Mouse (Mus musculus) embryonic facial prominence, embryonic 12.5 days (tissue): ENCODE data around the gene Homer3. TPM values are rescaled to one million over a fixed set of nuclear protein-coding genes. Genes with fewer than 3 reads are reported as not detected.

ENCODE experiments used
- ATAC-seq: fragments of 200-750 bp; cut with Nextera tagmentation; 2 replicates; pipeline ENCODE4 v1.8.0; 2017; ENCODE audit not compliant: insufficient number of reproducible peaks, insufficient read depth, low FRiP score, low TSS enrichment
- H3K27ac ChIP-seq: fragments of 300-500 bp; sonication (generic); 2 replicates; pipeline ENCODE4 v1.5.1; 2016; ENCODE audit warnings: mild to moderate bottlenecking
- H3K27me3 ChIP-seq: fragments of 300-500 bp; sonication (generic); 2 replicates; pipeline ENCODE4 v1.6.1; 2016; ENCODE audit warnings: mild to moderate bottlenecking, moderate library complexity
- H3K36me3 ChIP-seq: fragments of 300-500 bp; sonication (generic); 2 replicates; pipeline ENCODE4 v1.6.1; 2016; ENCODE audit warnings: mild to moderate bottlenecking
- H3K4me1 ChIP-seq: fragments of 300-500 bp; sonication (generic); 2 replicates; pipeline ENCODE4 v1.6.1; 2016
- H3K4me2 ChIP-seq: fragments of 300-500 bp; sonication (generic); replicated peaks from 2 replicates; pipeline ENCODE4 v1.6.1; 2016; ENCODE audit warnings: mild to moderate bottlenecking, moderate library complexity
- H3K4me3 ChIP-seq: fragments of 300-500 bp; sonication (generic); 2 replicates; pipeline ENCODE4 v1.5.1; 2016; ENCODE audit warnings: mild to moderate bottlenecking
- H3K9ac ChIP-seq: fragments of 300-500 bp; sonication (generic); 2 replicates; pipeline ENCODE4 v1.6.1; 2016; ENCODE audit warnings: mild to moderate bottlenecking, moderate library complexity
- H3K9me3 ChIP-seq: fragments of 300-500 bp; sonication (generic); 2 replicates; pipeline ENCODE4 v1.6.1; 2016; ENCODE audit warnings: mild to moderate bottlenecking, moderate library complexity
- WGBS: fragments of 180-500 bp; shearing (Covaris S2); methylation state at CpG from one replicate; pipeline ENCODE4 v1.1.7; 2016; 5-methylcytosine and 5-hydroxymethylcytosine counted together
- polyA plus RNA-seq: library from polyadenylated mRNA; unstranded; fragments of >200 nt; fragmentation: Nextera tagmentation; extraction: Ambion mirVana; gene quantifications from 2 replicates; pipeline ENCODE4 v1.2.1, GENCODE M21; 2016

The Homer3 gene
- polyA plus RNA-seq, 1 experiment from 2014 or later: 89.6 TPM

- no peaks in the 10 kb centered on the region for H3K27me3 ChIP-seq
- peaks cover 16% of the 10 kb centered on the region for H3K36me3 ChIP-seq
- no peak overlapping the region for H3K27ac ChIP-seq
- H3K4me2 ChIP-seq: no peak overlapping the region
- H3K4me3 ChIP-seq: no peak overlapping the region
- H3K9ac ChIP-seq: no peak overlapping the region
- WGBS: 87% methylated on average over 3 of the region's 3 CpGs
- no peaks in the 10 kb centered on the region for H3K4me1 ChIP-seq
- no peaks in the 10 kb centered on the region for H3K9me3 ChIP-seq
- no peak for ATAC-seq
Measured at GRCm38 (mm10) chr8:70323716-70324115, 41.1 kb downstream of the Homer3 start.

DNA sequence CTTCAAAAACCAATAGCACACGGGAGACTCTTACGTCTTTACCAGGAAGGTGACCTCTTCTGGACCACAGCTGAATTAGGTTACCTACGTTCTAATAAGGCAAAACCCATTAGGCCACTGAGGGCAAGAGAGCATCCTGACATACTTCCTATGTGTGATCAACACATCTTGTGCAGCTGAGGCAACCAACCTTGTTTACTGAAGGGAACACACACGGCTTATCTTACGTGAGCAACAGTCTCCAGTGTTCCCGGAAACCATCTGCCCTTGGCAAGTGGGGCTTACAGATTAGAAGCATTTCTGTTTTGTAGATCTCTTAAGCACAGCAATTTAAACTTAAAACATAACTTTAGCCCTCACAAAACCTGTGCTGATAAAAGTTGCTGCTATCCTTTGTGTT, 44.9 kb downstream of the Homer3 start:
- Histone ChIP-seq H3K4me2 (no peak overlapping the region), H3K9me3 (no peaks in the 10 kb centered on the region), H3K36me3 (peaks cover 27% of the 10 kb centered on the region), H3K27me3 (peaks cover 10% of the 10 kb centered on the region), H3K27ac (no peak overlapping the region), H3K9ac (no peak overlapping the region), H3K4me1 (peaks cover 23% of the 10 kb centered on the region), H3K4me3 (no peak overlapping the region)
- 93% methylated on average over 6 of the region's 6 CpGs for WGBS
- ATAC-seq: no peak

DNA sequence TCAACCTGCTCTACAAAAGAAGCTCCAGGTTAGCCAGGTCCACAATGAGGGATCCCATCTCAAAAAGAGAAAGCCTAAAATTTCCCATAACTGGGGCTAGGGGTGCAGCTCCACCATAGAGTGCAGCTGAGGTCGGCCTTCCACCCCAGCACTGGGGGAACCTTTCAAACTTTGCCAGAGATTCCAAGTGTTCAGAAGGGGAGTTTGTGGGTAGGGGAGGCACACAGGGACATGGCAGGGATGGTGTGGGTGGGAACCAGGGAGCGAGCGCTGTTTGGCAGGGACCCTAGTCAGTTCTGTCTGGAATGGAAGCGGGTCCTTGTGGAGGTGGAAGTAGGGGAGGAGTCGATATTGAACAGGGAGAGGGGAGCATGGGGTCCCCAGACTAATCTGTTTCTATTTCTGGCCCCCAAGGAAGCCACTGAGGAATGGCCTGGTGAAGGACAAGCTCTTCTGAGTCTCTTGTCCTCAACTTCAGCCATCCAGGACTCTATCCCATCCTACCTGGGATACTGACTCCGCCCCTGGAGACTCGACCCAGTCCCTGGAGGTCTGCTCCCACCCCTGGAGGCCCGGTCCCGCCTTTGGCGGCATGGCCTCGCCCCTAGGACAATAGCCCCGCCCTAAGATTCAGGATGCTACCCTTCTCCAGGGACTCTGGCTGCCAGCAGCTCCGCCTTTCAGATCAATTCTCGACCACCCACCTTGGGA, 46.7 kb downstream of the Homer3 start, which contains the start of gene Gdf1:
Gdf1 (plus strand) TSS at position 694 of the 711 bp plus-strand sequence.
- WGBS: 25% methylated on average over 14 of the region's 14 CpGs

GRCm38 (mm10) chr8:70329835-70330740, 47.5 kb downstream of the Homer3 start:
- peaks cover 23% of the 10 kb centered on the region for H3K4me1 ChIP-seq
- peak overlapping the region; percentile 34 for H3K4me2 ChIP-seq

More for the DNA sequence above, 46.7 kb downstream of the Homer3 start, which contains the start of gene Gdf1:
- peak within 1 kb of the TSS; percentile 11 for H3K4me3 ChIP-seq
- H3K4me2 ChIP-seq: peak within 1 kb of the TSS; percentile 34
- peak within 1 kb of the TSS; percentile 26 for H3K9ac ChIP-seq
- no peaks in the 10 kb centered on the region for H3K9me3 ChIP-seq
- H3K27ac ChIP-seq: no peak within 1 kb of the TSS
- H3K27me3 ChIP-seq: peaks cover 10% of the 10 kb centered on the region
- peaks cover 23% of the 10 kb centered on the region for H3K4me1 ChIP-seq
- no peak for ATAC-seq
- peaks cover 40% of the 10 kb centered on the region for H3K36me3 ChIP-seq

GRCm38 (mm10) chr8:70330741-70331364, 48.2 kb downstream of the Homer3 start:
- H3K27ac ChIP-seq: peak overlapping the region; percentile 30; the same call in 1 of the 2 replicates

More at GRCm38 (mm10) chr8:70329835-70330740, 47.5 kb downstream of the Homer3 start:
- Histone ChIP-seq H3K4me3 (peak overlapping the region; percentile 11), H3K27ac (no peak overlapping the region), H3K9ac (peak overlapping the region; percentile 26), H3K36me3 (peaks cover 48% of the 10 kb centered on the region), H3K27me3 (peaks cover 10% of the 10 kb centered on the region), H3K9me3 (no peaks in the 10 kb centered on the region)
- WGBS: 6% methylated on average over 45 of the region's 45 CpGs
- ATAC-seq: 0 out of 2 replicates have a peak, but pooled peaks have one; percentile 13

DNA sequence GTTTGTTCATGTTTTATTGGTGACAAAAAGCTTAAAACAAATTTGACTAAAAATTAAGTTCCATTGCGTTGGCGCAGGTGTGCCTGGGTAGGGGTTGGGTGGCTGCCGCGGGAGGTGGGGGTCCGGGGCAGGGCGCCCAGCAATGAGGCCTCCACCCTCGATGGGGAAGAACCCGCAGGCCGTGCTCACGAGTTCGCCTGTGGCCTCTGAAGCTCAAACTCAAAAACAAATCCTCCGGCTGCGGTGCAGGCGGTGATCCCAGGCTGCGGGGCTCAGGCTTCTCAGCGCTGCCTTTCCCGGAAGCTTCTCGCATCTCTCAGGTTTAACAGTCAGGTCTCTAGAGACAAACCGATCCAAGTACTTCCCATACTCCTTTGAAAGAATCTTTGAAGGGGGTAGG, 48.9 kb downstream of the Homer3 start:
- H3K4me1 ChIP-seq: peaks cover 23% of the 10 kb centered on the region
- 61% methylated on average over 19 of the region's 19 CpGs for WGBS
- peak overlapping the region; percentile 30; the same call in 1 of the 2 replicates for H3K27ac ChIP-seq
- H3K27me3 ChIP-seq: peaks cover 10% of the 10 kb centered on the region
- peak overlapping the region; percentile 34; the same call in 1 of the 2 replicates for H3K4me2 ChIP-seq
- H3K9me3 ChIP-seq: no peaks in the 10 kb centered on the region
- 0 out of 2 replicates have a peak overlapping the region, but pooled peaks have one; percentile 20 for H3K9ac ChIP-seq
- peaks cover 60% of the 10 kb centered on the region for H3K36me3 ChIP-seq
- no peak overlapping the region for H3K4me3 ChIP-seq
- no peak for ATAC-seq

More at GRCm38 (mm10) chr8:70330741-70331364, 48.2 kb downstream of the Homer3 start:
- Histone ChIP-seq H3K36me3 (peaks cover 54% of the 10 kb centered on the region), H3K4me3 (peak overlapping the region; percentile 11), H3K4me1 (peaks cover 23% of the 10 kb centered on the region), H3K4me2 (peak overlapping the region; percentile 34), H3K9me3 (no peaks in the 10 kb centered on the region), H3K9ac (0 out of 2 replicates have a peak overlapping the region, but pooled peaks have one; percentile 26), H3K27me3 (peaks cover 10% of the 10 kb centered on the region)
- 30% methylated on average over 53 of the region's 53 CpGs for WGBS
- ATAC-seq: peak; percentile 71

DNA sequence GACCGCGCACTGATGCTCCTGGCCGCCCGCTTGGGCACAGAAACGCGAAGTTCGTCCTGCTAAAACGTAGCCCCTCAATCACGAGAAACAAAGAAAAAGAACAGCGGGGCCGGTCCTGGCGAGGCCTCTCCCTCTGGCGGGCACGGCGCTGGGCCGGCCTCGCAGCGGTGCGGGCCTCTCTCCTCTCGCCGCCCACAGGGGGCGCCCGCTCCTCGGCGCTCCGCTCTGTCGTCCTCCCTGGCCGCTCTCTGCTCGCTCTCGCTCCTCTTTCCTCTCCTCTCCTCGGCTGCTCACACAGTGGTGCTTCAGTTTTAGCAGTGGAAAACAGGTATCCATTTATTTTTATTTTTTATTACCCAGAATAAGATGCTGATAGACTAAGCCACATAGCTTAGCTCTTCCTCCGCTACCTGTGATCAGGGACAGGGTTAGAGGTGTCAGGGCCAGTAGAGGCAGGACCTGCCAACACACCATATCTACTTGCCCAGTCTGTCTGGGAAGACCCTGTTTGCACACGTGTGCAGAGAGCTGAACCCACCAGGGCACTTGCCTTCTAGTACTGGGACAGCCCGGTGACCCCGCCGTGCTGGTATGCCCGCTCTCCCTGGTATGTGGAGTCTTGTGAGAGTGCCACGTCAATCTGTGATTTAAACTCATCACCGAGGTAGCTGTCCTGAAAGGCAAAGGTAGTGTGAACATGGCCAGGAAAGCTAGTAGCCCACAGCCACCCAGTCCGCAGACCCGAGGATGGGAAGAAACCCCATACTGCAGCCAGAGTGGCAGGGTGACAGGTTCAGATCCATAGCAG, 49.6 kb downstream of the Homer3 start:
- Histone ChIP-seq H3K36me3 (peaks cover 68% of the 10 kb centered on the region), H3K4me3 (no peak overlapping the region), H3K27me3 (peaks cover 10% of the 10 kb centered on the region), H3K9me3 (no peaks in the 10 kb centered on the region), H3K4me1 (peaks cover 23% of the 10 kb centered on the region), H3K4me2 (peak overlapping the region; percentile 29; the same call in 1 of the 2 replicates), H3K27ac (no peak overlapping the region), H3K9ac (0 out of 2 replicates have a peak overlapping the region, but pooled peaks have one; percentile 21)
- peak; percentile 65; the same call in 1 of the 2 replicates for ATAC-seq
- WGBS: 22% methylated on average over 41 of the region's 41 CpGs

DNA sequence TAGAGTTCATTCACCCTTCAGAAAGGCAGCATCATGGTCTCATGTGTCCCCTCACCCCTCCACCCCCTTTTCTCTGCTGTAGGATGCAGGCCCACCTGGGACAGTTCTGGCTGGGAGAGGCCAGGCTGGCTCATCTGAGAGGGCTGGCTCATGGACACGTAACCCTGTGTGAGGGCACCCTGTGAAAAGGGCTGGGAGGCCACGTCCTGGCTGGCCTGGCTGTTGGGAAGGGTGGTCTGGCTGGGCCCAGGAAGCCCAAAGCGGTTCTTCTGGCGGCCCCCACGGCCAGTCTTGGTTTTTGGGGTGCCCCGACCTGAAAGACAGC, 50.2 kb downstream of the Homer3 start:
- H3K36me3 ChIP-seq: peaks cover 74% of the 10 kb centered on the region
- H3K27me3 ChIP-seq: peaks cover 10% of the 10 kb centered on the region
- no peak overlapping the region for H3K4me3 ChIP-seq
- no peak overlapping the region for H3K9ac ChIP-seq
- H3K9me3 ChIP-seq: no peaks in the 10 kb centered on the region
- peaks cover 23% of the 10 kb centered on the region for H3K4me1 ChIP-seq
- no peak for ATAC-seq
- WGBS: 95% methylated on average over 6 of the region's 6 CpGs
- H3K27ac ChIP-seq: no peak overlapping the region
- H3K4me2 ChIP-seq: no peak overlapping the region

DNA sequence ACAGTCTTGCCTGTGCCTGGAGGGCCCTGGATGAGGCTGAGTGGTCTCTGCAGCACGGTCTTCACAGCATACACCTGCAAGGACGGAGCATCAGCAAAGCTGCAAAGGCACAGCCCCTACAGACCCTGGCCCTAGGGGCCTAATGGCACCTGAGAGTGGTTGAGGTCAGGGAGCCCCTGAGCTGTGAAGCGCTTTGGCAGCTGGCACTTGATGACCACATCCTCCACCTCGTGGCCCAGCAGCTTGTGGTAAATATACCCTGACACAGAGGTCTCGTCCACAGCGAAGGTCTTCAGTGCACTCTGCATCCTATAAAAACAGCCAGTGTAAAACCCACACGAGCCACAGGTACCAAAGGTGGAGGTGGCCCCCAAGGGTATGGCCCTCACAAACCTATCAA, 56.3 kb downstream of the Homer3 start:
- H3K36me3 ChIP-seq: peaks cover 99% of the 10 kb centered on the region

DNA sequence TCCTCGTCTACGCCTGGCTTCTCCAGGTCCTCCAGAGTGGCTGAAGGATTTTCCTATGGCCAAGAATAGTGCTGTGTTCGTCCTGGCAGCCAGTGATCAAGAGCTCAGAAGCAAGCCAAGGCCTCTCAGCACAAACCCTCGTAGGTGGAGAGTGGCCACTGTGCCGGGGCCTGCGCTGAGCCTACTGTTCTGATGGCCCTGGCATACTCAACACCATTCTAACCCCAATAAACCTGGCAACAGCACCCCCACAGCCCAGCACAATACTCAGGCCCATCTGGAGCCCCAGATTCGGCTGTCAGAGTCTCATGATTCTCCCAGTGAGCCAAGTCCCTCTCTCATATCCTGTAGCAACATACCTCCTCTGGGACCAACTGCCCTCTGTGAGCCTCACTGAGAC, 58.0 kb downstream of the Homer3 start:
- Histone ChIP-seq H3K27me3 (no peaks in the 10 kb centered on the region), H3K4me3 (no peak overlapping the region), H3K4me2 (no peak overlapping the region), H3K27ac (no peak overlapping the region), H3K9ac (no peak overlapping the region), H3K4me1 (peaks cover 26% of the 10 kb centered on the region), H3K9me3 (no peaks in the 10 kb centered on the region), H3K36me3 (peaks cover 90% of the 10 kb centered on the region)
- ATAC-seq: no peak
- WGBS: 90% methylated on average over 7 of the region's 7 CpGs

More for the DNA sequence above, 56.3 kb downstream of the Homer3 start:
- H3K27me3 ChIP-seq: no peaks in the 10 kb centered on the region
- ATAC-seq: no peak
- H3K27ac ChIP-seq: no peak overlapping the region
- no peaks in the 10 kb centered on the region for H3K9me3 ChIP-seq
- no peak overlapping the region for H3K4me3 ChIP-seq
- no peak overlapping the region for H3K9ac ChIP-seq
- H3K4me2 ChIP-seq: no peak overlapping the region
- H3K4me1 ChIP-seq: peaks cover 14% of the 10 kb centered on the region
- 87% methylated on average over 7 of the region's 7 CpGs for WGBS
